Mouse (Mus musculus) olfactory bulb, adult 2 months (tissue): ENCODE data around the gene Evx1.
"Not testable (repeated sequence)": the region's sequence is repeated elsewhere in the genome, so short reads cannot be mapped to it uniquely, and the experiment has no call there.

Experiments used
- CTCF ChIP-seq: fragments of 200-500 bp; IDR thresholded peaks from 2 replicates; pipeline ENCODE4 v1.5.1; 2012; ENCODE audit warnings: low read depth, mild to moderate bottlenecking, low read length, moderate library complexity; ENCODE audit not compliant: insufficient read depth
- POLR2A ChIP-seq: fragments of 200-500 bp; IDR thresholded peaks from 2 replicates; pipeline ENCODE4 v1.6.1; 2012; ENCODE audit warnings: mild to moderate bottlenecking, low read depth, low read length, moderate library complexity; ENCODE audit not compliant: insufficient read depth

- not testable (repeated sequence) for TF ChIP-seq POLR2A, CTCF
Measured at GRCm38 (mm10) chr6:52346816-52347215, 33.5 kb downstream of the Evx1 start.
